Comparison of ENCODE assay signal across 22 mouse cellular contexts in the genomic region with DNA sequence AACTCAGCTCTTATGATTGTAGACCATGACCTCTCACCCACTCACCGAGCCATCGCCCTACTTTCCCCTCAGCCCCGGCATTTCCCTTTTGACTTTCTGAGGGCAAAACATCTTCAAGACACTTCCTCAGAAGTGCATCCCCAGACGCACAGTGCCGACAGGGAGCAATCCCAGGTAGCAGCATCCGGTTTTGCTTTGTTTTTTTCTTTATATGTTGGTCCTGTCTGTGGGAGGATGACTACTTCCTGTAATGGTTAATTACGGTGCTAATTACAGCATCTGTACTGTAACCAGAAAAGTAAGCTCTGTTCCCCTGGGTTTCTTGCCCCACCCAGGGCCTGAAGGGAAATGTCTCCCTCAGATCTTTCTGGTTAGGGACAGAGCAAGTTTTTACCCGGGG. TPM values are rescaled to one million over a fixed set of nuclear protein-coding genes. Genes with fewer than 3 reads are reported as not detected.
DNase-seq lines count a peak whose midpoint lies in the region; ATAC-seq and TF ChIP-seq lines count a peak whose summit lies in the region.
"Had no signal": no experiment of that assay in that cellular context is flagged by ENCODE, and none has a peak within 500 bp of the region (broad histone marks: within the 10 kb centered on the region; RNA-seq: fewer than 3 reads in every experiment).

No protein-coding gene starts in this region.

- DNase-seq in forebrain, embryonic 10.5 days (ENCODE audit: extremely low spot score, low spot score), result no peak
- no peak for DNase-seq in forebrain, embryonic 11.5 days (ENCODE audit: low spot score)
- no peak for DNase-seq in layer of hippocampus, adult 2 months (ENCODE audit: low spot score in 2 of 2)
- no peak for DNase-seq in layer of hippocampus, adult 11-12 months (ENCODE audit: low spot score)
- peak; percentile 15 for DNase-seq in splenic B cell, adult 2 months (ENCODE audit: low read depth, low spot score)
- DNase-seq in c-Kit-positive CD71-positive TER-119-positive erythroid progenitor cells, embryonic 14.5 days (ENCODE audit: low spot score), result no peak
- DNase-seq in neural tube, embryonic 10.5 days (ENCODE audit: extremely low spot score, low spot score), result no peak
- DNase-seq: adrenal gland, postnatal 25 days; cerebellum, postnatal 10 days; embryo, embryonic 11 days; gastrocnemius, postnatal 36 days; left cerebral cortex, postnatal 4 days; right cerebral cortex, postnatal 14 days had no signal

- no peaks in the 10 kb centered on the region for H3K36me3 ChIP-seq in forebrain, embryonic 10.5 days (replicated peaks)
- no peaks in the 10 kb centered on the region for H3K36me3 ChIP-seq in forebrain, embryonic 11.5 days (ENCODE audit: control insufficient read depth, insufficient read depth, low read length)
- no peaks in the 10 kb centered on the region for H3K36me3 ChIP-seq in heart, embryonic 14.5 days (ENCODE audit: control insufficient read depth, insufficient read depth, low read length)
- H3K36me3 ChIP-seq in splenic B cell, adult 2 months (ENCODE audit: control insufficient read depth, insufficient read depth, low read length, poor library complexity, severe bottlenecking), result no peaks in the 10 kb centered on the region
- H3K36me3 ChIP-seq: embryonic facial prominence, embryonic 15.5 days; forebrain, embryonic 12.5 days; hindbrain, embryonic 12.5 days; kidney, embryonic 15.5 days; lung, embryonic 15.5 days; neural tube, embryonic 13.5 days had no signal

- H3K27me3 ChIP-seq in forebrain, embryonic 10.5 days (ENCODE audit: poor library complexity, severe bottlenecking), result no peaks in the 10 kb centered on the region
- H3K27me3 ChIP-seq in forebrain, embryonic 11.5 days (ENCODE audit: control insufficient read depth, insufficient read depth, low read length), result no peaks in the 10 kb centered on the region
- no peaks in the 10 kb centered on the region for H3K27me3 ChIP-seq in heart, embryonic 14.5 days (ENCODE audit: control insufficient read depth, insufficient read depth, low read length)
- H3K27me3 ChIP-seq in splenic B cell, adult 2 months (ENCODE audit: control insufficient read depth, insufficient read depth, low read length, poor library complexity, severe bottlenecking), result no peaks in the 10 kb centered on the region
- H3K27me3 ChIP-seq: embryonic facial prominence, embryonic 15.5 days; forebrain, embryonic 12.5 days; hindbrain, embryonic 12.5 days; kidney, embryonic 15.5 days; lung, embryonic 15.5 days; megakaryocyte, embryonic 14.5 days; neural tube, embryonic 13.5 days had no signal

- no peaks in the 10 kb centered on the region for H3K9me3 ChIP-seq in forebrain, embryonic 10.5 days
- no peaks in the 10 kb centered on the region for H3K9me3 ChIP-seq in forebrain, embryonic 11.5 days (ENCODE audit: control insufficient read depth, low read length)
- H3K9me3 ChIP-seq in heart, embryonic 14.5 days (ENCODE audit: control insufficient read depth, low read length), result no peaks in the 10 kb centered on the region
- H3K9me3 ChIP-seq: embryonic facial prominence, embryonic 15.5 days; hindbrain, embryonic 12.5 days; kidney, embryonic 15.5 days; lung, embryonic 15.5 days; neural tube, embryonic 13.5 days had no signal

- no peak for ATAC-seq in forebrain, embryonic 11.5 days (replicated peaks; ENCODE audit: low FRiP score)
- ATAC-seq in heart, embryonic 14.5 days (ENCODE audit: insufficient number of reproducible peaks, insufficient read depth, low FRiP score, low read depth), result no peak
- ATAC-seq: inflammation-experienced regulatory T-cells, adult 6 months had no signal

- peaks cover 34% of the 10 kb centered on the region for H3K4me1 ChIP-seq in forebrain, embryonic 10.5 days
- H3K4me1 ChIP-seq in forebrain, embryonic 11.5 days (replicated peaks; ENCODE audit: control insufficient read depth, insufficient read depth, low read length), result peaks cover 6% of the 10 kb centered on the region
- peaks cover 53 to 67% of the 10 kb centered on the region in 2 experiments for H3K4me1 ChIP-seq in heart, embryonic 14.5 days (ENCODE audit: control insufficient read depth in 2 of 2, insufficient read depth in 2 of 2, low read length in 2 of 2)
- H3K4me1 ChIP-seq: kidney, embryonic 15.5 days had no signal

- 76% methylated on average over 8 of the region's 8 CpGs for WGBS in forebrain, embryonic 10.5 days
- 88% methylated on average over 8 of the region's 8 CpGs for WGBS in forebrain, embryonic 11.5 days
- WGBS in heart, embryonic 14.5 days, result 65% methylated on average over 8 of the region's 8 CpGs

- no peak for TF ChIP-seq CTCF in layer of hippocampus, adult 2 months (conservative IDR thresholded peaks at IDR 0.05)

- no peak overlapping the region for H3K4me2 ChIP-seq in forebrain, embryonic 11.5 days (ENCODE audit: low read depth, low read length, severe bottlenecking)
- no peak overlapping the region for H3K4me2 ChIP-seq in heart, embryonic 14.5 days (ENCODE audit: low read length)
- H3K4me2 ChIP-seq: embryonic facial prominence, embryonic 15.5 days; forebrain, embryonic 12.5 days; hindbrain, embryonic 12.5 days; kidney, embryonic 15.5 days; lung, embryonic 15.5 days; neural tube, embryonic 13.5 days had no signal

- no peak overlapping the region for H3K9ac ChIP-seq in forebrain, embryonic 11.5 days (ENCODE audit: low read length)
- H3K9ac ChIP-seq in heart, embryonic 14.5 days (ENCODE audit: low read length), result peak overlapping the region; percentile 27; the same call in 1 of the 2 replicates
- H3K9ac ChIP-seq: embryonic facial prominence, embryonic 15.5 days; forebrain, embryonic 12.5 days; hindbrain, embryonic 12.5 days; kidney, embryonic 15.5 days; lung, embryonic 15.5 days; neural tube, embryonic 13.5 days had no signal

- H3K27ac ChIP-seq in forebrain, embryonic 10.5 days, result 0 out of 2 replicates have a peak overlapping the region, but pooled peaks have one; percentile 5
- no peak overlapping the region for H3K27ac ChIP-seq in forebrain, embryonic 11.5 days (ENCODE audit: low read depth, low read length)
- H3K27ac ChIP-seq in layer of hippocampus, adult 2 months, result peak overlapping the region; percentile 19; the same call in 1 of the 2 replicates
- peak overlapping the region in 1 of 2 experiments; percentile 90; a peak in 2 of 4 replicates for H3K27ac ChIP-seq in heart, embryonic 14.5 days (replicated peaks in 1 of 2; ENCODE audit: control insufficient read depth in 1 of 2, insufficient read depth in 1 of 2, low read depth in 2 of 2, low read length in 2 of 2)
- H3K27ac ChIP-seq: embryonic facial prominence, embryonic 15.5 days; forebrain, embryonic 12.5 days; hindbrain, embryonic 12.5 days; kidney, embryonic 15.5 days; neural tube, embryonic 13.5 days had no signal

- H3K4me3 ChIP-seq in forebrain, embryonic 10.5 days, result no peak overlapping the region
- no peak overlapping the region for H3K4me3 ChIP-seq in forebrain, embryonic 11.5 days (ENCODE audit: low read depth, low read length)
- H3K4me3 ChIP-seq in layer of hippocampus, adult 2 months, result no peak overlapping the region
- no peak overlapping the region for H3K4me3 ChIP-seq in heart, embryonic 14.5 days (ENCODE audit: control insufficient read depth in 1 of 2, insufficient read depth in 1 of 2, low read depth in 1 of 2, low read length in 2 of 2)
- H3K4me3 ChIP-seq: embryonic facial prominence, embryonic 15.5 days; forebrain, embryonic 12.5 days; hindbrain, embryonic 12.5 days; kidney, embryonic 15.5 days; lung, embryonic 15.5 days; neural tube, embryonic 13.5 days had no signal

RNA-seq across cellular contexts. Expression of a gene that starts 51.8 kb away (rescaled TPM):
- polyA plus RNA-seq in forebrain, embryonic 10.5 days (2016; fragmentation: Nextera tagmentation; extraction: Ambion mirVana), result 40.5 and 47.0 TPM in 2 replicates
- 64.6 and 66.1 TPM in 2 replicates for polyA plus RNA-seq in forebrain, embryonic 11.5 days (2014; fragmentation: Nextera tagmentation; extraction: Ambion mirVana)
- 100 to 1,000 TPM; 364 to 385 TPM for total RNA-seq in layer of hippocampus, adult 2 months (2021)
- polyA plus RNA-seq in heart, embryonic 14.5 days (2014; fragmentation: Nextera tagmentation; extraction: Ambion mirVana), result 71.8 and 76.2 TPM in 2 replicates
